Mouse (Mus musculus) cortical plate, adult 2 months (tissue): ENCODE data around the gene Mus81.
A peak's percentile ranks its signal among the peaks of the same experiment; 100 is the strongest.

Source experiments
- CTCF ChIP-seq: fragments of 200-500 bp; IDR thresholded peaks from 2 replicates; pipeline ENCODE4 v1.5.1; 2011; ENCODE audit warnings: mild to moderate bottlenecking, control low read depth, low read length; ENCODE audit not compliant: insufficient read depth; ENCODE audit errors: extremely low read depth
- POLR2A ChIP-seq: fragments of 200-500 bp; IDR thresholded peaks from 2 replicates; pipeline ENCODE4 v1.6.1; 2011; ENCODE audit warnings: mild to moderate bottlenecking, low read length, control low read depth; ENCODE audit not compliant: insufficient read depth; ENCODE audit errors: extremely low read depth

- TF ChIP-seq CTCF, result no peak
- TF ChIP-seq POLR2A, result peak; percentile 25; the same call in 1 of the 2 replicates
Measured at GRCm38 (mm10) chr19:5473720-5474119, 14.5 kb downstream of the Mus81 start, which contains the start of gene Efemp2.
